Mouse (Mus musculus) myocyte (in vitro differentiated cells): Measurements from ENCODE around the gene Olfr56. TPM values are rescaled to one million over a fixed set of nuclear protein-coding genes. Genes with fewer than 3 reads are reported as not detected.
"Not testable (repeated sequence)": the region's sequence is repeated elsewhere in the genome, so short reads cannot be mapped to it uniquely, and the experiment has no call there.

Source experiments
- H3K27me3 ChIP-seq: one replicate; pipeline ENCODE4 v1.6.1; 2011; ENCODE audit not compliant: control insufficient read depth, insufficient read depth, insufficient read length
- H3K36me3 ChIP-seq: one replicate; pipeline ENCODE4 v1.6.1; 2011; ENCODE audit not compliant: control insufficient read depth, insufficient read depth
- H3K4me2 ChIP-seq: one replicate; pipeline ENCODE4 v1.6.1; 2011; ENCODE audit warnings: low read depth, control low read depth
- H3K4me3 ChIP-seq: one replicate; pipeline ENCODE4 v1.5.1; 2011; ENCODE audit warnings: mild to moderate bottlenecking, control low read depth, moderate library complexity
- H3K79me2 ChIP-seq: one replicate; pipeline ENCODE4 v1.6.1; 2011; ENCODE audit not compliant: control insufficient read depth, insufficient read depth
- H3ac ChIP-seq: one replicate; pipeline ENCODE4 v1.6.1; 2011; ENCODE audit not compliant: control insufficient read depth, insufficient read length
- polyA plus RNA-seq: library from polyadenylated mRNA; unstranded; fragments of >200 nt; fragmentation: generic; extraction: Trizol; gene quantifications from one replicate; pipeline ENCODE4 v1.2.1, GENCODE M21; 2012; ENCODE audit warnings: missing spikeins

Gene Olfr56
- polyA plus RNA-seq, result 0.05 TPM

GRCm38 (mm10) chr11:48978240-48978939, at the start of gene Olfr56:
Gene Olfr56 (plus strand): TSS chr11:48978889.
- not testable (repeated sequence) for H3K79me2 ChIP-seq, H3K4me2 ChIP-seq, H3ac ChIP-seq, H3K27me3 ChIP-seq, H3K36me3 ChIP-seq, H3K4me3 ChIP-seq

- not testable (repeated sequence) for H3ac ChIP-seq, H3K4me3 ChIP-seq, H3K79me2 ChIP-seq, H3K4me2 ChIP-seq, H3K36me3 ChIP-seq, H3K27me3 ChIP-seq
Observed at GRCm38 (mm10) chr11:48933422-48933821, 45.3 kb upstream of the Olfr56 start.

- H3K79me2 ChIP-seq, H3K27me3 ChIP-seq, H3K4me3 ChIP-seq, H3K36me3 ChIP-seq, H3ac ChIP-seq, H3K4me2 ChIP-seq: not testable (repeated sequence)
Observed at GRCm38 (mm10) chr11:48933923-48934322, 44.8 kb upstream of the Olfr56 start.

GRCm38 (mm10) chr11:48935291-48935690, 43.4 kb upstream of the Olfr56 start:
- not testable (repeated sequence) for H3K27me3 ChIP-seq, H3K36me3 ChIP-seq, H3ac ChIP-seq, H3K4me2 ChIP-seq, H3K79me2 ChIP-seq, H3K4me3 ChIP-seq

GRCm38 (mm10) chr11:48939286-48939685, 39.4 kb upstream of the Olfr56 start:
- not testable (repeated sequence) for H3K4me3 ChIP-seq

GRCm38 (mm10) chr11:48946090-48946489, 32.6 kb upstream of the Olfr56 start, which contains the start of gene Psme2b:
Gene Psme2b (minus strand): TSS chr11:48946190.
- H3K79me2 ChIP-seq, H3K4me3 ChIP-seq, H3K36me3 ChIP-seq, H3ac ChIP-seq, H3K27me3 ChIP-seq, H3K4me2 ChIP-seq: not testable (repeated sequence)

More at GRCm38 (mm10) chr11:48939286-48939685, 39.4 kb upstream of the Olfr56 start:
- H3K79me2 ChIP-seq, H3K4me2 ChIP-seq, H3K36me3 ChIP-seq, H3K27me3 ChIP-seq, H3ac ChIP-seq: not testable (repeated sequence)

GRCm38 (mm10) chr11:48974686-48975085, 4.0 kb upstream of the Olfr56 start:
- not testable (repeated sequence) for H3K4me3 ChIP-seq, H3K27me3 ChIP-seq, H3K36me3 ChIP-seq, H3K79me2 ChIP-seq, H3K4me2 ChIP-seq, H3ac ChIP-seq

GRCm38 (mm10) chr11:48979251-48979650, 562 bp downstream of the Olfr56 start, which contains the start of gene 9930111J21Rik1:
Gene 9930111J21Rik1 (minus strand): TSS chr11:48979398.
- not testable (repeated sequence) for H3K4me2 ChIP-seq, H3K36me3 ChIP-seq, H3ac ChIP-seq, H3K27me3 ChIP-seq, H3K4me3 ChIP-seq, H3K79me2 ChIP-seq

GRCm38 (mm10) chr11:48980052-48980451, 1.4 kb downstream of the Olfr56 start:
- not testable (repeated sequence) for H3K4me3 ChIP-seq, H3K79me2 ChIP-seq, H3K4me2 ChIP-seq, H3K36me3 ChIP-seq, H3K27me3 ChIP-seq, H3ac ChIP-seq

- H3K27me3 ChIP-seq, H3K79me2 ChIP-seq, H3ac ChIP-seq, H3K4me3 ChIP-seq, H3K4me2 ChIP-seq, H3K36me3 ChIP-seq: not testable (repeated sequence)
Observed at GRCm38 (mm10) chr11:48982848-48983247, 4.2 kb downstream of the Olfr56 start.

GRCm38 (mm10) chr11:48988219-48988618, 9.5 kb downstream of the Olfr56 start:
- not testable (repeated sequence) for H3K79me2 ChIP-seq, H3K36me3 ChIP-seq, H3ac ChIP-seq, H3K27me3 ChIP-seq, H3K4me2 ChIP-seq, H3K4me3 ChIP-seq

GRCm38 (mm10) chr11:48989981-48990380, 11.3 kb downstream of the Olfr56 start:
- not testable (repeated sequence) for H3K4me2 ChIP-seq, H3K27me3 ChIP-seq, H3K36me3 ChIP-seq, H3K79me2 ChIP-seq, H3K4me3 ChIP-seq, H3ac ChIP-seq

- not testable (repeated sequence) for H3K27me3 ChIP-seq, H3ac ChIP-seq, H3K36me3 ChIP-seq, H3K4me3 ChIP-seq, H3K79me2 ChIP-seq
- peak within 1 kb of the TSS; percentile 34 for H3K4me2 ChIP-seq
Observed at GRCm38 (mm10) chr11:48991740-48992520, 13.2 kb downstream of the Olfr56 start, which contains the start of gene Gm12185. Gene Gm12185 (minus strand): TSS chr11:48992226.
